In genomic region chr2:169158760-169159159, GRCm38 (mm10) we compare ENCODE assay signal across 13 mouse cellular contexts.
DNase-seq lines count a peak whose midpoint lies in the region; ATAC-seq lines count a peak whose summit lies in the region.
"Had no signal": no experiment of that assay in that cellular context is flagged by ENCODE, and none has a peak within 500 bp of the region (broad histone marks: within the 10 kb centered on the region; RNA-seq: fewer than 3 reads in every experiment).

No protein-coding gene starts in this region.

- H3K27ac ChIP-seq in forebrain, embryonic 15.5 days (replicated peaks): no peak overlapping the region
- no peak overlapping the region for H3K27ac ChIP-seq in forebrain, embryonic 11.5 days (ENCODE audit: low read depth, low read length)
- H3K27ac ChIP-seq in lung, embryonic 16.5 days (ENCODE audit: low read length): no peak overlapping the region
- no peak overlapping the region for H3K27ac ChIP-seq in midbrain, embryonic 12.5 days (replicated peaks)
- H3K27ac ChIP-seq: layer of hippocampus, adult 2 months had no signal

- no peaks in the 10 kb centered on the region for H3K27me3 ChIP-seq in forebrain, embryonic 15.5 days
- H3K27me3 ChIP-seq in forebrain, embryonic 11.5 days (ENCODE audit: control insufficient read depth, insufficient read depth, low read length): no peaks in the 10 kb centered on the region
- no peaks in the 10 kb centered on the region for H3K27me3 ChIP-seq in lung, embryonic 16.5 days (ENCODE audit: control insufficient read depth, insufficient read depth, low read depth, low read length)
- no peaks in the 10 kb centered on the region for H3K27me3 ChIP-seq in midbrain, embryonic 12.5 days

- intact Hi-C loops in left cerebral cortex, postnatal 14 days (cut with DNase I): no loop called here

- 0 out of 2 replicates have a peak overlapping the region, but pooled peaks have one; percentile 22 for H3K9ac ChIP-seq in forebrain, embryonic 15.5 days (replicated peaks)
- H3K9ac ChIP-seq in forebrain, embryonic 11.5 days (ENCODE audit: low read length): no peak overlapping the region
- H3K9ac ChIP-seq in lung, embryonic 16.5 days (ENCODE audit: low read length): no peak overlapping the region
- no peak overlapping the region for H3K9ac ChIP-seq in midbrain, embryonic 12.5 days (replicated peaks)

- H3K36me3 ChIP-seq in forebrain, embryonic 15.5 days: no peaks in the 10 kb centered on the region
- H3K36me3 ChIP-seq in forebrain, embryonic 11.5 days (ENCODE audit: control insufficient read depth, insufficient read depth, low read length): no peaks in the 10 kb centered on the region
- H3K36me3 ChIP-seq in lung, embryonic 16.5 days (ENCODE audit: control insufficient read depth, insufficient read depth, low read length): no peaks in the 10 kb centered on the region
- H3K36me3 ChIP-seq in midbrain, embryonic 12.5 days: no peaks in the 10 kb centered on the region

- no peak for ATAC-seq in forebrain, embryonic 15.5 days (replicated peaks)
- ATAC-seq in forebrain, embryonic 11.5 days (replicated peaks; ENCODE audit: low FRiP score): no peak
- ATAC-seq in lung, embryonic 16.5 days (ENCODE audit: low read depth): no peak
- ATAC-seq in midbrain, embryonic 12.5 days (ENCODE audit: low FRiP score, low read depth): no peak

- WGBS in forebrain, embryonic 15.5 days: 30% methylated on average over 11 of the region's 11 CpGs
- WGBS in forebrain, embryonic 11.5 days: 46% methylated on average over 11 of the region's 11 CpGs
- 43% methylated on average over 11 of the region's 11 CpGs for WGBS in lung, embryonic 16.5 days
- WGBS in midbrain, embryonic 12.5 days: 32% methylated on average over 11 of the region's 11 CpGs

- DNase-seq in forebrain, embryonic 11.5 days (ENCODE audit: low spot score): no peak
- no peak for DNase-seq in lung, postnatal 14 days
- DNase-seq in adrenal gland, adult 18-20 months (ENCODE audit: low spot score in 2 of 2): no peak
- DNase-seq in left cerebral cortex, postnatal 14 days (ENCODE audit: low spot score in 2 of 2): no peak
- no peak for DNase-seq in natural killer cell, adult 2 months (ENCODE audit: low spot score in 2 of 2)
- DNase-seq: cerebellum, adult 11 months; lung, postnatal 36 days; spleen, adult 18-20 months; thymus, postnatal 14 days had no signal

- peak overlapping the region; percentile 2; the same call in 1 of the 2 replicates for H3K4me3 ChIP-seq in forebrain, embryonic 15.5 days
- no peak overlapping the region for H3K4me3 ChIP-seq in forebrain, embryonic 11.5 days (ENCODE audit: low read depth, low read length)
- H3K4me3 ChIP-seq in lung, embryonic 16.5 days (ENCODE audit: low read length): no peak overlapping the region
- no peak overlapping the region for H3K4me3 ChIP-seq in midbrain, embryonic 12.5 days
- H3K4me3 ChIP-seq: layer of hippocampus, adult 2 months had no signal

- no peaks in the 10 kb centered on the region for H3K9me3 ChIP-seq in forebrain, embryonic 15.5 days
- H3K9me3 ChIP-seq in forebrain, embryonic 11.5 days (ENCODE audit: control insufficient read depth, low read length): no peaks in the 10 kb centered on the region
- H3K9me3 ChIP-seq in lung, embryonic 16.5 days (ENCODE audit: control insufficient read depth, low read length): no peaks in the 10 kb centered on the region
- no peaks in the 10 kb centered on the region for H3K9me3 ChIP-seq in midbrain, embryonic 12.5 days

- H3K4me2 ChIP-seq in forebrain, embryonic 15.5 days (replicated peaks): peak overlapping the region; percentile 17; the same call in 1 of the 2 replicates
- no peak overlapping the region for H3K4me2 ChIP-seq in forebrain, embryonic 11.5 days (ENCODE audit: low read depth, low read length, severe bottlenecking)
- peak overlapping the region; percentile 30 for H3K4me2 ChIP-seq in lung, embryonic 16.5 days (ENCODE audit: low read depth, low read length)
- peak overlapping the region; percentile 33 for H3K4me2 ChIP-seq in midbrain, embryonic 12.5 days (replicated peaks)

- H3K4me1 ChIP-seq in forebrain, embryonic 15.5 days: peaks cover 4% of the 10 kb centered on the region; the same call in 1 of the 2 replicates
- H3K4me1 ChIP-seq in forebrain, embryonic 11.5 days (replicated peaks; ENCODE audit: control insufficient read depth, insufficient read depth, low read length): no peaks in the 10 kb centered on the region
- peaks cover 5% of the 10 kb centered on the region; the same call in 1 of the 2 replicates for H3K4me1 ChIP-seq in lung, embryonic 16.5 days (replicated peaks; ENCODE audit: control insufficient read depth, insufficient read depth, low read length)
- 0 out of 2 replicates have a peak, but pooled peaks cover 5% of the 10 kb centered on the region for H3K4me1 ChIP-seq in midbrain, embryonic 12.5 days
